Mouse (Mus musculus) CH12.LX (cell line): ENCODE data around the gene Clcn1. TPM values are rescaled to one million over a fixed set of nuclear protein-coding genes. Genes with fewer than 3 reads are reported as not detected.

Experiments used
- DNase-seq: peaks from one replicate; pipeline ENCODE4 v3.0.0-alpha.2; 2013; ENCODE audit errors: extremely low read depth
- H3K27ac ChIP-seq: 2 replicates; pipeline ENCODE4 v1.5.1; 2012; ENCODE audit warnings: low read depth, mild to moderate bottlenecking, control low read depth, moderate library complexity; ENCODE audit not compliant: insufficient read depth
- H3K27me3 ChIP-seq: replicated peaks from 2 replicates; pipeline ENCODE3; 2012; ENCODE audit warnings: inconsistent platforms
- H3K36me3 ChIP-seq, 2 experiments: replicated peaks in 1 of 2; 2 replicates each; pipeline versions ENCODE3 to v1.6.1; 2012; ENCODE audit warnings: inconsistent platforms in 1 of 2, low read length in 1 of 2, mild to moderate bottlenecking in 1 of 2, mixed read lengths in 1 of 2, moderate library complexity in 1 of 2; ENCODE audit not compliant: control insufficient read depth in 1 of 2, insufficient read depth in 1 of 2
- H3K4me1 ChIP-seq, 2 experiments: 2 replicates each; pipeline ENCODE4 v1.6.1; 2012; ENCODE audit warnings: inconsistent platforms in 1 of 2, moderate library complexity in 1 of 2; ENCODE audit not compliant: insufficient read depth in 2 of 2, control insufficient read depth in 1 of 2
- H3K4me2 ChIP-seq: 2 replicates; pipeline ENCODE4 v1.6.1; 2012; ENCODE audit warnings: low read depth, mild to moderate bottlenecking, control low read depth; ENCODE audit not compliant: poor library complexity, insufficient read depth, severe bottlenecking
- H3K4me3 ChIP-seq, 3 experiments: fragments of 150-350 bp in 1 of 3; sonication (generic) in 1 of 3; replicated peaks in 1 of 3; 2 replicates each; pipeline versions ENCODE3 to v1.5.1; 2011 to 2012; ENCODE audit warnings: low read depth in 2 of 3, low read length in 2 of 3, mild to moderate bottlenecking in 2 of 3, moderate library complexity in 2 of 3, control low read depth in 1 of 3, improper control_type of control experiment in 1 of 3, inconsistent platforms in 1 of 3, mixed read lengths in 1 of 3; ENCODE audit not compliant: poor library complexity in 1 of 3
- H3K79me2 ChIP-seq: replicated peaks from 2 replicates; pipeline ENCODE4 v1.6.1; 2012; ENCODE audit warnings: mild to moderate bottlenecking, moderate library complexity; ENCODE audit not compliant: control insufficient read depth, poor library complexity, insufficient read depth, severe bottlenecking; ENCODE audit errors: extremely low read depth
- H3K9ac ChIP-seq: 2 replicates; pipeline ENCODE4 v1.6.1; 2012; ENCODE audit warnings: low read depth, mild to moderate bottlenecking, control low read depth, moderate library complexity; ENCODE audit not compliant: insufficient read depth
- H3K9me3 ChIP-seq: replicated peaks from 2 replicates; pipeline ENCODE3; 2012; ENCODE audit warnings: low read length, inconsistent platforms, mixed read lengths
- CHD1 ChIP-seq: IDR thresholded peaks from 2 replicates; pipeline ENCODE4 v1.6.1; 2012; ENCODE audit warnings: low read depth, low read length, improper control_type of control experiment, inconsistent platforms
- CHD2 ChIP-seq: IDR thresholded peaks from 2 replicates; pipeline ENCODE4 v1.6.1; 2011; ENCODE audit warnings: low read length, improper control_type of control experiment
- CTCF ChIP-seq, 2 experiments: IDR thresholded peaks in 1 of 2; conservative IDR thresholded peaks in 1 of 2; 2 replicates each; pipeline ENCODE4 v1.5.1; 2011 to 2012; ENCODE audit warnings: low read depth in 2 of 2, low read length in 2 of 2, improper control_type of control experiment in 1 of 2, inconsistent platforms in 1 of 2, mild to moderate bottlenecking in 1 of 2, moderate library complexity in 1 of 2
- ELF1 ChIP-seq: IDR thresholded peaks from 2 replicates; pipeline ENCODE4 v1.6.1; 2014; ENCODE audit warnings: low read depth, mild to moderate bottlenecking, inconsistent platforms, low read length, improper control_type of control experiment
- EP300 ChIP-seq: IDR thresholded peaks from 2 replicates; pipeline ENCODE4 v1.6.1; 2011; ENCODE audit warnings: low read length, improper control_type of control experiment
- ETS1 ChIP-seq: conservative IDR thresholded peaks from 2 replicates; pipeline ENCODE4 v1.6.1; 2012; ENCODE audit warnings: low read depth, mild to moderate bottlenecking, inconsistent platforms, low read length, improper control_type of control experiment, moderate library complexity
- HCFC1 ChIP-seq: IDR thresholded peaks from 2 replicates; pipeline ENCODE4 v1.6.1; 2012; ENCODE audit warnings: low read depth, mild to moderate bottlenecking, inconsistent platforms, low read length, improper control_type of control experiment
- IRF4 ChIP-seq: IDR thresholded peaks from 2 replicates; pipeline ENCODE4 v1.6.1; 2014; ENCODE audit warnings: low read depth, mild to moderate bottlenecking, inconsistent platforms, low read length, improper control_type of control experiment
- JUND ChIP-seq: conservative IDR thresholded peaks from 2 replicates; pipeline ENCODE4 v1.6.1; 2011; ENCODE audit warnings: low read depth, low read length, improper control_type of control experiment
- MAX ChIP-seq: IDR thresholded peaks from 2 replicates; pipeline ENCODE4 v1.6.1; 2011; ENCODE audit warnings: low read length, improper control_type of control experiment
- MAZ ChIP-seq: IDR thresholded peaks from 2 replicates; pipeline ENCODE4 v1.6.1; 2012; ENCODE audit warnings: low read depth, mild to moderate bottlenecking, inconsistent platforms, low read length, improper control_type of control experiment, moderate library complexity
- MEF2A ChIP-seq: IDR thresholded peaks from 2 replicates; pipeline ENCODE4 v1.6.1; 2014; ENCODE audit warnings: low read depth, mild to moderate bottlenecking, inconsistent platforms, low read length, improper control_type of control experiment, borderline replicate concordance
- PAX5 ChIP-seq: IDR thresholded peaks from 2 replicates; pipeline ENCODE4 v1.6.1; 2012; ENCODE audit warnings: low read length, inconsistent platforms, mixed read lengths
- POLR2A ChIP-seq: IDR thresholded peaks from 2 replicates; pipeline ENCODE4 v1.6.1; 2011; ENCODE audit warnings: low read depth, mild to moderate bottlenecking, improper control_type of control experiment, low read length
- POLR2AphosphoS2 ChIP-seq: IDR thresholded peaks from 2 replicates; pipeline ENCODE4 v1.6.1; 2011; ENCODE audit warnings: low read depth, low read length, improper control_type of control experiment
- RAD21 ChIP-seq: IDR thresholded peaks from 2 replicates; pipeline ENCODE4 v1.6.1; 2011; ENCODE audit warnings: low read depth, mild to moderate bottlenecking, low read length, improper control_type of control experiment, moderate library complexity
- SMC3 ChIP-seq: IDR thresholded peaks from 2 replicates; pipeline ENCODE4 v1.6.1; 2011; ENCODE audit warnings: low read depth, low read length, improper control_type of control experiment
- USF1 ChIP-seq: IDR thresholded peaks from 2 replicates; pipeline ENCODE4 v1.6.1; 2014; ENCODE audit warnings: low read depth, mild to moderate bottlenecking, inconsistent platforms, low read length, improper control_type of control experiment
- ZMIZ1 ChIP-seq: IDR thresholded peaks from 2 replicates; pipeline ENCODE4 v1.6.1; 2012; ENCODE audit warnings: low read depth, mild to moderate bottlenecking, inconsistent platforms, low read length, improper control_type of control experiment
- dilution Hi-C: fragments of 300-500 bp; cut with MboI; formaldehyde crosslinking; loops from 2 replicates; pipeline ENCODE4 v1.14.3; 2020; ENCODE audit warnings: low sequenced_read_pairs; ENCODE audit not compliant: extremely low pct_unique_long_range_greater_than_20kb, extremely low pct_ligation_motif_present
- in situ Hi-C: fragments of 300-500 bp; cut with MboI; formaldehyde crosslinking; loops from 3 replicates; pipeline ENCODE4 v1.14.3; 2019; ENCODE audit warnings: low sequenced_read_pairs, low pct_ligation_motif_present, low pct_unique_long_range_greater_than_20kb, mixed read lengths
- polyA plus RNA-seq: library from polyadenylated mRNA; unstranded; fragments of >175 nt; gene quantifications from 2 replicates; pipeline ENCODE4 v1.2.1, GENCODE M21; 2012; ENCODE audit warnings: low read depth; ENCODE audit not compliant: insufficient read length
- total RNA-seq, 2 experiments: library from RNA; depleted of rRNA; stranded (reverse); fragments of 300-350 nt in 1 of 2; fragments of >200 nt in 1 of 2; gene quantifications; 2 replicates each; pipeline ENCODE4 v1.2.3; 2012 to 2014

Gene Clcn1
- total and polyA plus RNA-seq, 3 experiments = 0.04 to 0.50 (median 0.08) TPM

- DNase-seq = no peak
- in situ Hi-C loops = no loop called here
Measured at GRCm38 (mm10) chr6:42350021-42350967, 63.8 kb downstream of the Clcn1 start.

GRCm38 (mm10) chr6:42350968-42351775 is 64.7 kb downstream of the Clcn1 start:
- no peak for DNase-seq
- Histone ChIP-seq H3K4me3 (no peak overlapping the region), H3K36me3 (peaks cover under 1 to 18% of the 10 kb centered on the region in 2 experiments), H3K27ac (no peak overlapping the region), H3K9me3 (no peaks in the 10 kb centered on the region), H3K9ac (no peak overlapping the region), H3K4me2 (no peak overlapping the region), H3K27me3 (no peaks in the 10 kb centered on the region), H3K4me1 (peaks cover 0 to 11% of the 10 kb centered on the region in 2 experiments; a peak in 2 of 4 replicates), H3K79me2 (no peaks in the 10 kb centered on the region)
- no peak for TF ChIP-seq USF1
- no peak for TF ChIP-seq CHD2
- TF ChIP-seq MEF2A = no peak
- no peak for TF ChIP-seq CTCF (conservative IDR thresholded peaks at IDR 0.05 in 1 of 2, IDR thresholded peaks at IDR 0.05 in 1 of 2; ENCODE audit: low read depth in 2 of 2, low read length in 2 of 2)
- TF ChIP-seq MAZ = no peak
- TF ChIP-seq POLR2A = no peak
- TF ChIP-seq CHD1 = no peak
- TF ChIP-seq HCFC1 = no peak
- TF ChIP-seq MAX = no peak
- TF ChIP-seq ZMIZ1 = no peak
- TF ChIP-seq ELF1 = no peak
- TF ChIP-seq POLR2AphosphoS2 = no peak
- no peak for TF ChIP-seq JUND
- no peak for TF ChIP-seq SMC3
- no peak for TF ChIP-seq RAD21
- no peak for TF ChIP-seq ETS1
- no peak for TF ChIP-seq IRF4
- TF ChIP-seq EP300 = no peak
- no peak for TF ChIP-seq PAX5
- in situ Hi-C loops = no loop called here
- dilution Hi-C loops = no loop called here

More at GRCm38 (mm10) chr6:42350021-42350967, 63.8 kb downstream of the Clcn1 start:
- dilution Hi-C loops = no loop called here
- Histone ChIP-seq H3K9me3 (no peaks in the 10 kb centered on the region), H3K4me3 (peak overlapping the region in 2 of 3 experiments; percentile 65 to 67), H3K4me2 (peak overlapping the region; percentile 94), H3K79me2 (no peaks in the 10 kb centered on the region), H3K36me3 (peaks cover 0 to 10% of the 10 kb centered on the region in 2 experiments), H3K27me3 (no peaks in the 10 kb centered on the region), H3K9ac (peak overlapping the region; percentile 55), H3K27ac (no peak overlapping the region), H3K4me1 (peaks cover 0 to 11% of the 10 kb centered on the region in 2 experiments; a peak in 2 of 4 replicates)
- no peak for TF ChIP-seq IRF4
